Mouse (Mus musculus): ENCODE data around the gene Xxylt1.

GRCm38 (mm10) chr16:30922548-30922947, 158.7 kb downstream of the Xxylt1 start:
- TF ChIP-seq POLR2A (IDR thresholded peaks at IDR 0.05; ENCODE audit: borderline replicate concordance, control insufficient read depth, low read depth, low read length) (no peak), CTCF (IDR thresholded peaks at IDR 0.05; ENCODE audit: control insufficient read depth, insufficient read depth, low read length) (no peak)
